Mouse (Mus musculus) adipose tissue, adult 10 weeks (tissue): ENCODE results near the gene Alx3. TPM values are rescaled to one million over a fixed set of nuclear protein-coding genes. Genes with fewer than 3 reads are reported as not detected.

ENCODE experiments used
- polyA plus RNA-seq: library from polyadenylated mRNA; stranded (reverse); fragments of 350-450 nt; fragmentation: Illumina TruSeq; extraction: RNeasy Lipid Tissue Mini Kit (QIAGEN cat#74804); gene quantifications from one replicate; pipeline ENCODE4 v1.2.3, GENCODE M21; 2014; ENCODE audit warnings: low read depth, low replicate concordance

The Alx3 gene
- polyA plus RNA-seq: not detected

GRCm38 (mm10) chr3:107594662-107595263 lies at the start of gene Alx3:
Gene Alx3 (plus strand): TSS chr3:107595031.

GRCm38 (mm10) chr3:107554842-107555241 lies 40.0 kb upstream of the Alx3 start, which contains the start of gene Ubl4b:
Gene Ubl4b (minus strand): TSS chr3:107555073.

GRCm38 (mm10) chr3:107630682-107631522 lies 36.1 kb downstream of the Alx3 start, which contains the start of gene Gm10961:
Gene Gm10961 (plus strand): TSS chr3:107631322.

GRCm38 (mm10) chr3:107631523-107631958 lies 36.7 kb downstream of the Alx3 start, which contains the start of gene Strip1:
Gene Strip1 (minus strand): TSS chr3:107631694.

Other genes with a start within 250 kb of the Alx3 start
- gene Kcnc4, start 135.5 kb upstream of the Alx3 start, polyA plus RNA-seq: 19.9 TPM
- 6.7 TPM for gene Slc6a17, start 77.0 kb upstream of the Alx3 start, polyA plus RNA-seq
- gene Ubl4b, start 40.0 kb upstream of the Alx3 start, polyA plus RNA-seq: 11.6 TPM
- not detected for gene Gm10961, start 36.3 kb downstream of the Alx3 start, polyA plus RNA-seq
- 26.2 TPM for gene Strip1, start 36.7 kb downstream of the Alx3 start, polyA plus RNA-seq
- gene Ahcyl1, start 101.5 kb downstream of the Alx3 start, polyA plus RNA-seq: 110 TPM
- gene Csf1, start 165.4 kb downstream of the Alx3 start, polyA plus RNA-seq: 27.0 TPM